Mouse (Mus musculus): ENCODE data around the gene Arnt.

GRCm38 (mm10) chr3:95534927-95535326 is 100.7 kb downstream of the Arnt start:
- TF ChIP-seq HCFC1 (IDR thresholded peaks at IDR 0.05; ENCODE audit: borderline replicate concordance, insufficient read depth, low read length) (no peak), CHD2 (IDR thresholded peaks at IDR 0.05; ENCODE audit: low read depth, low read length) (no peak), ZC3H11A (IDR thresholded peaks at IDR 0.05; ENCODE audit: borderline replicate concordance, low read depth, low read length) (no peak), MAFK (IDR thresholded peaks at IDR 0.05; ENCODE audit: insufficient read depth, low read depth, low read length) (no peak)

Measured in ES-E14 (cell line).